Mouse (Mus musculus) ovary, postnatal 14 days (tissue): ENCODE results near the gene Phospho2.

Experiments
- DNase-seq: peaks from one replicate; pipeline ENCODE4 v3.0.0; 2022; ENCODE audit warnings: low spot score

Phospho2 gene

GRCm38 (mm10) chr2:69823129-69823677, 33.8 kb downstream of the Phospho2 start:
- no peak for DNase-seq

- DNase-seq: no peak
Measured at GRCm38 (mm10) chr2:69825898-69826297, 36.5 kb downstream of the Phospho2 start.

- no peak for DNase-seq
Measured at GRCm38 (mm10) chr2:69826380-69826779, 37.0 kb downstream of the Phospho2 start.

- no peak for DNase-seq
Measured at GRCm38 (mm10) chr2:69828031-69828430, 38.6 kb downstream of the Phospho2 start.

GRCm38 (mm10) chr2:69829680-69830079, 40.3 kb downstream of the Phospho2 start:
- DNase-seq: no peak

- no peak for DNase-seq
Measured at GRCm38 (mm10) chr2:69830116-69830515, 40.7 kb downstream of the Phospho2 start.

DNA sequence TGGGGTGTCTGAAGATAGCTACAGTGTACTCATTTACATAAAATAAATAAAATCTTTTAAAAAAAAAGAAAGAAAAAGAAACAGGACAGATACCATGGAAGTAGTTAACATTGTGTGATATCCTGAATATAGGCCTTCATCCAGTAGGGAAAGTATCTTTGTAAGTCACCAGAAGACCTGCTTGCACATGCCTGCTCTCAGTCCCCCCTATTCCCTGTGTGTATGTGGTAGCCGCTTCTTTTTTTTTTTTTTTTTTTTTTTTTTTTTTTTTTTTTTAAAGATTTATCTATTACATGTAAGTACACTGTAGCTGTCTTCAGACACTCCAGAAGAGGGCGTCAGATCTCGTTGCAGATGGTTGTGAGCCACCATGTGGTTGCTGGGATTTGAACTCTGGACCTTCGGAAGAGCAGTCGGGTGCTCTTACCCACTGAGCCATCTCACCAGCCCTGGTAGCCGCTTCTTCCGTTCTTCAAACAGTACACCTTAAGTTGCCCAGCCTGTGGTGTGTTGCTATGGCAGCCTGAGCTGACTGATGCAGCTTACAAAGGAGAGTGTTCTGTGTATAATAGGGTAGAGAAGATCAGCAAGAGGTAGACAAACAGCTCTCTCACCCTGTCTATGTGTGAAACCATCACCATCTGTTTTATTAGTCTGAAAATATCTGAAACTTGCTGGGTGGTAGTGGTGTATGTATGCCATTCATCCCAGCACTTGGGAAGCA, 48.0 kb downstream of the Phospho2 start:
- no peak for DNase-seq

DNA sequence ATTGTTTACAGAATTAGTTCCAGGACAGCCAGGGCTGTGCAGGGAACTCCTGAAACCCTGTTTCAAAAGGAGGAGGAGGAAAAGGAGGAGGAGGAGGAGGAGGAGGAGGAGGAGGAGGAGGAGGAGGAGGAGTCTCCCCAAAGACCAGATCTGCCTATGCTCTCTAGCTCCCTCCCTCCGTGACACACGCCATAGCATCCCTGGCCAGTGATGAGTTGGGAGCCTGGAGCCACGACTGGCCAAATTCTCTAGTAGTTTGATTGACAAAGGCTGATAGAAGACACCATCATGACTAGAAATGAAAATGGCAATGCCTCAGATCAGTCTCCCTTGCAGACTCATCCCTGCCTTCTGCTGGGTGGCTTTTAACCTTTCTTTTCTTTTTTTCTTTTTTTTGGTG, 48.6 kb downstream of the Phospho2 start:
- DNase-seq: no peak

- DNase-seq: no peak
Measured at GRCm38 (mm10) chr2:69838707-69839106, 49.3 kb downstream of the Phospho2 start.

GRCm38 (mm10) chr2:69840261-69840660, 50.8 kb downstream of the Phospho2 start:
- DNase-seq: no peak

GRCm38 (mm10) chr2:69849215-69849614, 59.8 kb downstream of the Phospho2 start:
- DNase-seq: no peak
